Mouse (Mus musculus): ENCODE results near the gene Sbf1.

Gene Sbf1

DNA sequence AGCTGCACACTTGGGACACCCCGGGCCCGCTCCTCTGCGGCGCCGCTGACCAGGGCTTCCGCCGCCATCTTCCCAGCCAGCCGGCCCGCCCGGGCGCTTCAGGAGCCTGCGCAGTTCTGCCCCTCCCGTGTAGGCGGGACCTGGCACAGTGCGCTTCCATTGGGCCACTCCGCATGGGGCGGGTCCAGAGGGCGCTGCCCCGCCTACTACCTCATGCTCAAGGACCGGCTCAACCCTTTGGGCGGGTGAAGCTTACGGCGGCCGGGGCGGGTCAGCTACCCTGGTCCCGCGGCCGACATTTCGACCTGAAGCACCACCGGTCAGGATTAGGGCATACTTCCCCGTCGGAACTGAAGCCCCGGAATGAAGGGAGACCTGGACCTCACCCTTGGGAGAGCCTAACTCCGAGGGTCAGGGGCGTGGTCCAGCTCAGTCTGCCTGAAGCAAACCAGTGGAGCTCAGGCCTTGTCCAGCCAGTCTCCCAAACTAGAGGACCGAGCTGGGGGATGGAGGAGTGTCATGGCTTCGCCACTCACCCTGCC, at the start of gene Sbf1:
Gene Sbf1, minus strand, starts transcription at position 122 of the 542 bp plus-strand sequence.
- peak; percentile 98 for DNase-seq

DNA sequence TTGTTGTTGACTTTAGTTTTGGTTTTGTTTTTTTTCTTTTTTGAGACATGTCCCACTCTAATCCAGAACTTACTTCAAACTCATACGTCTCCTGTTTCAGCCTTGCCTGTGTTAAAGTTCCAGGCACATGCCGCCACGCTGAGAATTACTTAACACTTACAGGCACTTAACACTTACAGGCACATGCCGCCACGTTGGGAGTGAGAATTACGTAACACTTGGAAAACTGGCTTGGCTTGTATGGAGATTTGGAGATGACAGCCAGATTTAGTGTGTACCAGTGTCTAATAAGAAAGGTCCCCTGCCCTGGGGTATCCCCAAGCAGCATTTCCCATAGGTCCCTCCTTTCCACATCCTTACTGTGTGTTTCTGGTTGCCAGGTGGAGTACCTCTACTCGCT, 47.9 kb upstream of the Sbf1 start:
- no peak for DNase-seq

DNA sequence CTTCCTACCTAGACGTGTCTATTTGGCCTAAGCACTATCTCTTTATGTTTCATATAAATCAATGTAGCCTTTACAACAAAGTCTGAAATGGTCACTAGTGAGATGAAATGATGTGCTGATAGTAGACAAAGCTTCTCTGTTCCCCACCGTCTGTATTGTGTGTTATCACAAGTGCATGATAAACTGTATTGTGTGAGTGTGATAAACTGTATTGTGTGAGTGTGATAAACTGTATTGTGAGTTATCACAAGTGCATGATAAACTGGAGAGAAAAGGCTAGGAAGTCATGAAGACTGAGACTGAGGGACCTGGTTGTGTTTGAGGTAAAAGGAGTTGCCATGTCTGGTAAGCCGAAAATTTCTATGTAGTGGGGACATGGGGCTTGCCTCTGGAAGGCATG, 43.7 kb upstream of the Sbf1 start:
- no peak for DNase-seq

DNA sequence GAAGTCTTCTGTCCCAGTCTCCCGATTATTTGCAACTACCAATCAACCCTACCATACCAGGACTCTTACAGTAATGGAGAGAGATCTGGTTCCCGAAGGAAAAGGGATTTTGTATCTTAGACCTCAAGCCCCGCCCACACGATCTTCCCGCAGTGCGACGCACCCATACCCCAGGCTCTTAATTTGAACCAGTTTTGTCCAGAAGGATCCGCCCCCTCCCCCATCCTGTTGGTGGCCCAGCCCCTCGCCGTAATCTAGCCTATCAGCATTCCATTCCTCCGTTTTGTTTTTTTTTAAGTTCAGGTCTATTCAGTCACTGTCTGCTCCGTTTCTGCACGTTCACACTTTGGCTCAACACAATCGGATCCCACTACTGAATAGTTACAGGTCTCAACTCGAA, 41.3 kb upstream of the Sbf1 start:
- DNase-seq: peak; percentile 92

DNA sequence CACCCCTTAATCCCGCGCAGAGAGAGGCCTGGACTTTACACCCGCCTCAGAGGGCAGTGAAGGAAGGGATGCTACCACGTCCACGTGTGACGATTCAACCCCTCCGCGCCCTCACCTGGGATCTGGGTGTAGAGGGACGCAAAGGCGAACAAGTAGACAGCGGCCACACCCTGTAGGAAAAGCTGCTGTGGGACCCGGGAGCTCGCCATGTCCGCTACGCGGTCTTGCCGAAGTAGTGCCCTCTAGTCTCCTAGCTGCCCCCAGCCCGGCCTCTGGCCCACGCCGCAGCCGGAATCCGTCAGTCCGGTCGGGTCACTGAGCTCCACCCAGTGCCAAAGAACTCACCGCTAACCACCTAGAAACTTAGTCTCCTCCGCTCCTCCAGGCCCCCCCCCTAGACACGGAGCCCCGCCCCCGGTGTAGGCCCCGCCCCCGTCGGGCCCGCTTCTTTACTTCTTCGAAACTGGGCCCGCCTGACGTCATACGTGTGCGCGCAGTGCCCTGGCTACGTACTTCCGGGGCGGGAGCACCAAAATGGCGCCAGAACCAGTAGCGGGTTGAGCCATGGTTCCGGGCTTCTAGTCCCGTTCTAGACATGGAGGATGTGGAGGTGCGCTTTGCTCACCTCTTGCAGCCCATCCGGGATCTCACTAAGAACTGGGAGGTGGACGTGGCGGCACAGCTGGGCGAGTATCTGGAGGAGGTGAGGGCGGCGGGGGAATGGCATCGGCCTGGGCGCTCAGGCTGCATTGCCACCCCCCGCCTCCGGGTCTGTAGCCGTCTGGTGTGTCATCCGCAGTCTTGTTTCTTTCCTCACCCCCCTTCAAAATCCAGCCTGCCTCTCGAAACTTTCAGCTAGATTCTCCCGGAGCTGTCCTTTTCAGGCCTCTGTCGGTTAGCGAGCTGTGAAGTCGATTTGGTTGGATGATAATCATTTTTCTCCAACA, 40.4 kb upstream of the Sbf1 start, which contains the start of the genes Lmf2 and Ncaph2:
Gene Lmf2, minus strand, starts transcription at position 419 of the 947 bp plus-strand sequence.
Gene Ncaph2, plus strand, starts transcription at position 479 of the 947 bp plus-strand sequence.
- DNase-seq: peak; percentile 97

DNA sequence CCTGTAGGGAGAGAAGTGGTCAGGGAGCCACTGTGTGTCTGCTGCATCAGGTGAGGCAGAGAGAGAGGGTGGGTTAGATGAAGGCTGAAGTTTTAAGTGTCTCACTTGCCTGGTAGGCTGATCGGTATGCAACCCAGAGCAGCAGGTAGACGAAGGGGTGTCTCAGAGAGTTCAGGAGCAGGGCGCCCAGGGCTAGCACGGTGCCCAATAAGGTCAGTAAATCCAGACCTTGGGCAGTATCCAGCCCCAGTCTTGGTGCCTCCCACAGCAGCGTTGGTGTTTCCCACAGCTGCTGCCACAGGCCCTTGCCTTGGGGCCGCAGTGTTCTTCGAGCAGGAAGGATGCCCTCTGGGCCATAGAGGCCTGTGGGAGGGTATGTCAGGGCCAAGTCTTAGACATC, 39.3 kb upstream of the Sbf1 start:
- no peak for DNase-seq

DNA sequence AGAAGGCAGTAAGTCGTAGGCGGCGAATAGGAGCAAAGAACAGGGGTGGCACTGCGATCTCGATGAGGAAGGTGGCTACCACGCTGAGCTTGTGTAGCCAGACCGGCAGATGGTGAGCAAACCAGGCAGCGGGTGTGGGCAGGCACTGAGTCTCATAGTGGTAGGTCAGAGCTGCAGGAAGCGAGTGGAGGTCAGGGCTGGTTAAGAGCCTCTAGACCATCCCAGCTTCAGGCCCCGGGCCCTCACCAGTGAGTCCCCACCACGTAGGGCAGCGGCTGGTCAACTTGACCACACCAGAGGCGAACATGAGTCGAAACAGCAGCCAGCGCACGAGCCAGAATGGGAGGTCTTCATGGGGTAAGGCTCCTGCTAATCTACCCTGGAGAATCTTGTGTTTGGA, 38.7 kb upstream of the Sbf1 start:
- DNase-seq: no peak

DNA sequence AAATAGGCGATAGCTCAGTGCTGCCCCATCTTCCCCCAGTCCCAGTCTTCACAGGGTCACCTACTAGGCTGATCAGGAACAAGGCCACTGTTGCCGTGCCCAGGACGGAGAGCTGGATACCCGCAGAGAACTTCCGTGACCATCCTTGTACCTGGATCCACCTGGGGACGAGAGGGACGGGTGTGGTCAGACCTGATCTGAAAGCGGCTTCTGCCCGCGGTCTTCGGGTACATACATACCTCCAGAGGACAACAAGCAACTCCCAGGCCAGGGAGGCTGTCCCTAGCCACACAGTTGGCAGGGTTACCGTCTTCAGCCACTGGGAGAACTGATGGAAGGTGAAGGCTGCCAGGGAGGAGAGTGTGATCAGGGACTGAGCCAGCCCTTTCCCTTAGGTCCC, 37.7 kb upstream of the Sbf1 start:
- no peak for DNase-seq

DNA sequence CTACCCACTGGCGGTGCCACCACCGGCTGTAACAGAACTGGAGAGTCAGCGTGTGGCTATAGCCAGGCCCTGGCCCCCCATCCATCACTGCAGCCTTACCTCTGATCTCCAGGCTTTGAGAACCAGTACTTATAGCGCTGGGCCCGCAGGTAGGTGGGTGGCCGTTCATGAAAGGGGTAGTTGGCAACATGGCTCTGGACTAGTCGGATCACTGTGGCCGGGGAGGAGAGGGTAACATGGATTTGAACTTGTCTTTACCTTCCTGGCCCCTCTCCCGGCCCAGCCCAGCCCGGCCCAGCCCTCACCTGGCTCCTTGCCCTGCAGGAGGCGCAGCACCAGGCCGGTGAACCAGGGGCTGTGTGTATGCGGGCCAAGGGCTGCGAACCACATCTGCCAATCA, 36.9 kb upstream of the Sbf1 start:
- no peak for DNase-seq

DNA sequence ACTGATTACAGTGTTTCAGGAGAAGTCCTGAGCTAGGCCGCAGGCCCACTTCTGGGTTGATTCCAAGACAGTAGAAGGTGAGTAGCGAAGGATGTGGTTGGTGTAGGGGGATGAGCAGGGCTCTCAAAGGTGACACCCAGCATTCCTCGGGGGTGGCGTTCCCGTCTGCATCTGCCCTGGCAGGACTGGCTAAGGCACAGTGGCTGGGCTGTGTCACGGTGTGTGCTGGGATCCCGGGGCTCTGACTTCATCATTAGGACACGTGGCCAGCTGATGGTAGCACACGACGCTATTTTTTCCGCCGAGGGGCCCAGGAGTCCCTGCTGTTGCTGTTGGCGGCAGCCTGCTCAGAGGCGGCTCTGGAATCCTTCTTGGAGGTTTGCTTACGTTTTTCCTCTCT, 36.2 kb upstream of the Sbf1 start:
- DNase-seq: no peak

DNA sequence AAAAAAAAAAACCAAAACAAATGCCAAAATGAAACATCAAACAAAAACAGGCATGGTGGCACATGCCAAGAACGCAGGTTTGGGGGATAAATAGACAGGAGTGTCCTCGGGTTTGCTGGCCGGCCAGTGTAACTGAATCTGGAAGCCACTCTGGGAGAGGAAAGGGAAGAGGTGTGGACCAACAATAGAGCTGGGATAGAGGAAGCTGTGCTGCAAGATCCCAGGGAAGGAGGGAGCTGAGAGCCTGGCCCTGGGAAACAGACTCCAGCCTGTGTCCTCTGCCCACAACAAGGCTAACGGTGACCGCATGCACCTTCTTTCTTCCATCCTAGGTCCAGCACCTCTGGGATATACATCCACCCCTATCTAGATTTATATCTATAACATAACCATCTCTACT, 35.3 kb upstream of the Sbf1 start:
- no peak for DNase-seq

DNA sequence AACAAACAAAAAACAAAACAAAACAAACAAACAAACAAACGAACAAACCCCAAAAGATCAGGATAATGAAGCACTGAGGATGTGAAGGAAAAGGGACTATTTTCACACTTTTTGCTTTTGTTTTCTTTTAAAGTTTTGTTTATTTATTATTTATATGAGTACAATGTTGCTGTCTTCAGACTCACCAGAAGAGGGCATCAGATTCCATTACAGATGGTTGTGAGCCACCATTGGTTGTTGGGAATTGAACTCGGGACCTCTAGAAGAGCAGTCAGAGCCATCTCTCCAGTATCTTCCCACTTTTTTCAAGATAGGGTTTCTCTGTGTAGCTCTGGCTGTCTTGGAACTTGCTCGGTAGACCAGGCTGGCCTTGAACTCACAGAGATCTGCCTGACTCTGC, 28.2 kb upstream of the Sbf1 start:
- no peak for DNase-seq

DNA sequence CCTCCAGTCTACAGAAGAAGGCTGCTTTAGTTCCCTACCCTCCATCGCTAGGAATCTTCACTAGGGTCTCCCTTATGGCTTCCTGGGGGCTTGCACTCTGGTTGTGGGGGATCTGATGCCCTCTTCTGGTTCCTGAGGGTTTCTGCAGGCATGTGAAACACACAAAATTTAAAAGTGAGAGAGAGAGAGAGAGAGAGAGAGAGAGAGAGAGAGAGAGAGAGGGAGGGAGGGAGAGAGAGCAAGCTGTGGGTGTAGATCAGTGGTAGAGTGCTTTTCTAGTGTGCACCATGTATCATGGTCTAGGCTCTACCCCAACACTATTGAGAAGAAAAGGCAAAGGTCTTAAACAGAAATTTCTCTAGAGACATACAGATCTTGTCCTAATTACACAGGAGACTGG, 26.6 kb upstream of the Sbf1 start:
- DNase-seq: peak; percentile 25

DNA sequence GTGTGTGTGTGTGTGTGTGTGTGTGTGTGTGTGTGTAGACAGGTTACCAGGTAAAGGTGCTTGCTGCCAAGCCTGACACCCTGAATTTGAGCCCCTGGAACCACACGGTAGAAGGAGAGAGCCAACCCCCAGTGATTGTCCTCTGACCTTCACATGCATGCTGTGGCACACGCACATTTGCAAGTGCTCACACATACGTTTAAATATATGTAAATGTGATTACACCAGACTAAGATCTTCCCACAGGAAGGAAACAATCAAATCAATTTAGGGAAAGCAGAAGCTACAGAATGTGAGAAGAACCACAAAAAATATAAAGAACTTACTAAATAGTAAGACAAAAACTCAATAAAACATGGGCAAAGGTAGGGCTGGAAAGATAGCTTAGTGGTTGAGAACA, 25.0 kb upstream of the Sbf1 start:
- no peak for DNase-seq

DNA sequence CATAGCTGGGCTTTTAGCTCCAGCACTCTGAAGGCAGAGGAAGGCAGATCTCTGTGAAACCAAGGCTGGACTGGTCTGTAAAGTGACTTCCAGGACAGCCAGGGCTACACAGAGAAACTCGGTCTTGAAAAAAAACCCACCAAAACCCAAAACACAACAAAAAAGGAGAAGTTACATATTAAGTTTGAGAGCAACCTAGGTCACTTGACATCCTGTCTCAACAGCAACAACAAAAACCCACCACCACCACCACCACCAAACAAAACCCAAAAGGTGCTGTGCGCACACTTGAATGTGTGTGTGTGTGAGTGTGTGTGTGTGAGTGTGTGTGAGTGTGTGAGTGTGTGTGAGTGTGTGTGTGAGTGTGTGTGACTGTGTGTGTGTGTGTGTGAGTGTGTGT, 24.6 kb upstream of the Sbf1 start:
- DNase-seq: no peak

DNA sequence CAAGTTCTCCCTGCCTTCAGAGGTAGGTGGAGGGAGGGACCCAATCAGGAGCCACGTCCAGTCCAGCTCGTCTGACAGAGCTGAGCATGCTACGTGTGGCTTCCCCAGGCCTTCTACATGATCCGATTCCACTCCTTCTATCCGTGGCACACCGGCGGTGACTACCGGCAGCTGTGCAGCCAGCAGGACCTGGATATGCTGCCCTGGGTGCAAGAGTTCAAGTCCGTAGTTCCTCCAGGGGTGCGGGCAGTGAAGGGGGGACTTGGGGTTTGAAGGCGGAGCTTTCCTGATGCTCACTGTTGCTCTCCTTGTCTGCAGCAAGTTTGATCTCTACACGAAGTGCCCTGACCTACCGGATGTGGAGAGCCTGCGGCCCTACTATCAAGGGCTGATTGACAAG, 21.3 kb upstream of the Sbf1 start:
- no peak for DNase-seq

DNA sequence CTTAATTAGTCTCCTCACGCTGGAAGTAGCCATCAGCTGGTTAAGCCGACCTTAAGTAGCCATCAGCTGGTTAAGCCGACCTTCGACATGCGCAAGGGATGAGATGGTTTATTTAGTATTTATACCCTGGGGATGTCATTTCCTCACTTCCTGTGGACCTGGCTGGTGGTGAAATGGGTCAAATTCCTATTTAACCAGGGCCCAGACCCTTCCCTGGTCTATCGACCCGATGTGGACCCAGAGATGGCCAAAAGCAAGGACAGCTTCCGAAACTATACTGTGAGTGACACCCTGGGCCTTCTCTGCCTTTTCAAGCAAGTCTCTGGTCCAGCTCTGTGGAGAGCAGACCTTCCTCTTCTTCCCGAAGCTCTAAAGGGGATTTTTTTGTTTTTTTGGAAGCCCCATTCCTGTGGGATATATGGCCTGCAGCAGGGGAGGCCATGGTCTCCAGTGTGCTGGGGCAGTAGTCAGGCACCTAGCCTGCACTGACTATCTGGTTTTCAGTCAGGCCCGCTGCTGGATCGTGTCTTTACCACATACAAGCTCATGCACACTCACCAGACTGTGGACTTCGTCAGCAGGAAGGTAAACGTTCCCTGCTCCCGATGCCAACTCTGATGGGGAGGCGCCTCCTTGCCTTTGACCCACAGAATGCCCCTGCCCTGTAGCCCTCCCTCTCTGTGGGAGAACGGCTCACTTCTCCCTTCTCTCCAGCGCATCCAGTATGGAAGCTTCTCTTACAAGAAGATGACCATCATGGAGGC, 19.8 kb upstream of the Sbf1 start:
- DNase-seq: peak; percentile 45

DNA sequence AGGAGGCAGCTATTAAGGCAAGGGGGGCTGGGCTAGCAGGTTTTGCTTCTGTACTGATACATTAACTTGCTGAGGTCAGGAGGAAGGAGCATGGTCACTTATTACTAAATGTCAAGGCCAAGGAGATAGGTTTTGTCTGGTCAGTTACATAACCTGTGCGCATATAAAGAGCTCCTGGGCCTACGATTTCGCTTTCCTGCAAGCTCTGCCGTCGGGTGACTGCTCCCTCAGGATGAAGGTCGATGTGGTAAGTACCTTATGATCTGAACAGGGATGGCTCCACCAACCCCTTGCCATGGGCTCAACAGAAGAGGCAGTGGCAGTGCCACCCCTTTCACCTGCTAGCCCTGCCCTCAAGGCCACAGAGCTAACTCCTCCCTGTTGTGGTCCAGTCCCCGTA, 19.2 kb upstream of the Sbf1 start, which contains the start of gene Miox:
Gene Miox, plus strand, starts transcription at position 128 of the 400 bp plus-strand sequence.
- no peak for DNase-seq

DNA sequence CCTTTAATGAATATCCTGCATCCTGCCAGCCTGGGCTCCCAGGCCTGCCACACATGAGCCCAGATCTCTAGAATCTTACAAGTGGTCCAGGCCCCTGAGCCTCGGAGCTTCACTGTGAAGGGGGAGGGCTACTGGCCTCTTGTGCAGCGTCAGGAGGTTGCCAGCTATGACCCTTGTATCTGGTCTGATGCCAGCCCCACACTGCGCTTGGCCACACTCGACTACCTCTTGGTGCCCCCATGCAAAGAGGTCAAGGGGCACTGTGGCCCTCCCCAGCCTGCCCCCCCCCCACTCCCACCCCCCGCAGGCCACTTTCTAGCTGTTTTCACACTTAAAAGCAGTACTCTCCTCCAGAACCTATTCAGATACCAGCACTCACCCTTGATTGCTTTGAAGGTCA, 11.3 kb upstream of the Sbf1 start:
- DNase-seq: no peak

DNA sequence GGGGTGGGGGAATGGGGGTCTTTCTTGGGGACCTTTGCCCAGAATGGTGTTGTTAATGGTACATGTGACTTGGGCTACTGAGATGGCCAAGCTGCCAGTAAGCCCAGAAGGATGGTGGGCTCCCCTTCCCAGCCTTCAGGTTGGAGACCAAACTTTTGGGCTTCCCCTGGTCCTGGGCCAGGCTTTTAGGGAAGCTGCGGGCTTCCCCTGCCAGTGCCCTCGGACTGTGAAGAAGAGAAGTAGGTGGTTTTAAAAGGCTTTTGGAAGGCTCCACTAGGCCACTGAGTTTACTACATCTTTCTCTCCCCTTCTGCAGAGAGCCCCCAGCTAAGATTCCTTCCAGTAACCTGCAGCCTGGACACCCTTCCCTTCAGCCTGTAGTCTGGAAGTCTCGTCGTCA, 8.5 kb upstream of the Sbf1 start:
- no peak for DNase-seq

DNA sequence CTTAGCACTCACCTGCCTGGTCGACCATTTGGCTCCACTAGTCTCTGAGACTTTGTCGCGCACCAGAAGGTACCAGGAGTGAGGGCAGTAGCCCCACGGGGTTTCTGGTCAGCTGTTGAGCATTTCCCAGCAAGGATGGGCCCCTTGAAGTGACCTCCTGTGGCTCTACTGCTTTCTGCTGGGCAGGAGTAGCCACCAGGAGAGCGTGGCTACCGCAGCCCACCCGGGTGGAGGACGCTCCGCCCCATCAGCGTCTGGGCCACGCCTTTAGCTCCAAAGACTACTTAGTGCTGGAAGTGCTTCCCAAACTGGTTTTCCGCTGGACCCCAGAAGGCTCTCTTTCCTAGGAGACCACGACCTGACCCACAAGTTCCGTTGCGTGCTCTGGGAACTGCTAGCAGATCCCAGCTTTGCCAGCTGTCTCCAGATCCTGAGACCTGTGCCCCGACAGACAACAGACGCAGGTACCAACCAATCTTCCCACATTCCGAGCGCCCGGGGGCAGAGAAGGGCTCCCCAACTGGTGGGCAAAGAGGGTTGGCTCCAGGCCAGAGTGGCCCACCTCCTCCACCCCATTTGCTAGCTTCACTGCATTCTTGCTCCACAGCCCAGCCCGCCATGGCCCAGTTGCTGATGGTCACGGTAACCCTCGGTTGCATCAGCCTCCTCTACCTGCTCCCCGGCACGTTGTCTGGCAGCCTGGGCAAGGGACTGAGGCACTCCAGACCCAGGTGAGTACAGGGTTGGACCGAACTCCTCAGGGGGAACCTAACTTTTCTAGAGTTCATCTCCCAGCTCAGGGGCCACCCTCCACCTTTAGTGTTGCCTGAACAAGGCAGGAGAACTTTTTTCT, 7.8 kb upstream of the Sbf1 start, which contains the start of gene Adm2:
Gene Adm2, plus strand, starts transcription at position 51 of the 853 bp plus-strand sequence.
- DNase-seq: peak; percentile 32

DNA sequence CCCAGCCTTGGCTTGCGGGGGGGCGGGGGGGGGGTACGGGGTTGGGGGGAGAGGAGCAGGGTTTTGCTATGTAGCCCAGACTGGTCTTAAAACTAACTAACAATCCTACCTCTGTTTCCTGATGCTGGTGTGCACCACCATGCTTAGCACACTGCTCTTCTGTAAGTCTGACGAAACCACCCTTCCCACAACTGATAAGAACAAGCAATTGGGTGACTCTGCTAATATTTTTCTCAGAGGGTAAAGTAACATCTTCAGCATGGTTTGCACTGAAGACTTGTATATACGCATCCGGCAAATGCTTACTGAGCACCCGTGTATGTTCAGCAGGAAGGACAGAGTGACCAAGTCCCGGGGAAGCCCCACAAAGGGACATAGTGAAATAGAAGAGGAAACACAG, 6.2 kb upstream of the Sbf1 start:
- no peak for DNase-seq

DNA sequence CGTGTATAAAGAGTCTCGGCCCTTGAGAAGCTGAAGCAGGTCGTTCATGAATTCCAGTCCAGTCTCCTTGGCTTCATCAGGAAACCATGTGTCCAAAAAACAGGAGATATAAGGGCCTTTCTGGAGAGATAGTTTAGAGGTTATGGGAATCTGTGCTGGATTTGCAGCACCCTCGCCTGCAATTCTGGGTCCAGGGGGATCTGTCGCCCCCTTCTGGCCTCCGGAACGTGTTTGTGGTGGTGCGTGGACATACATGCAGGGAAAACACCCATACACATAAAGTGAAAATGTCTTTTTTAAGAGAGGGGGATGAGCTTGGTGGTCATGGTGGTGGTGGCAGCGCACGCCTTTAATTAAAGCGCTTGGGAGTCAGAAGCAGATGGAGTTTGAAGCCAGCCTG, 1.0 kb upstream of the Sbf1 start:
- peak; percentile 40 for DNase-seq

Data from retina, postnatal 1 day (tissue).